Mouse (Mus musculus): Measurements from ENCODE around the gene Ip6k3.

- TF ChIP-seq E2F4 (IDR thresholded peaks at IDR 0.05; ENCODE audit: insufficient replicate concordance, low read depth, low read length), result no peak
- no peak for TF ChIP-seq CTCF (conservative IDR thresholded peaks at IDR 0.05 in 1 of 2, IDR thresholded peaks at IDR 0.05 in 1 of 2; ENCODE audit: low read depth in 2 of 2, low read length in 2 of 2)
- TF ChIP-seq POLR2AphosphoS2 (IDR thresholded peaks at IDR 0.05; ENCODE audit: low read depth, low read length), result no peak
- TF ChIP-seq HCFC1 (IDR thresholded peaks at IDR 0.05; ENCODE audit: low read depth, low read length), result no peak
- TF ChIP-seq MAX (IDR thresholded peaks at IDR 0.05; ENCODE audit: low read length), result no peak
- no peak for TF ChIP-seq MAFK (IDR thresholded peaks at IDR 0.05; ENCODE audit: insufficient replicate concordance, low read length)
Observed at GRCm38 (mm10) chr17:27207113-27207707, 39.6 kb upstream of the Ip6k3 start.
